Mouse (Mus musculus): ENCODE results near the gene Npdc1. TPM values are rescaled to one million over a fixed set of nuclear protein-coding genes. Genes with fewer than 3 reads are reported as not detected.
A peak's percentile ranks its signal among the peaks of the same experiment; 100 is the strongest.

Npdc1 gene
- polyA plus RNA-seq, 1 experiment from 2014 or later: 52.5 TPM

DNA sequence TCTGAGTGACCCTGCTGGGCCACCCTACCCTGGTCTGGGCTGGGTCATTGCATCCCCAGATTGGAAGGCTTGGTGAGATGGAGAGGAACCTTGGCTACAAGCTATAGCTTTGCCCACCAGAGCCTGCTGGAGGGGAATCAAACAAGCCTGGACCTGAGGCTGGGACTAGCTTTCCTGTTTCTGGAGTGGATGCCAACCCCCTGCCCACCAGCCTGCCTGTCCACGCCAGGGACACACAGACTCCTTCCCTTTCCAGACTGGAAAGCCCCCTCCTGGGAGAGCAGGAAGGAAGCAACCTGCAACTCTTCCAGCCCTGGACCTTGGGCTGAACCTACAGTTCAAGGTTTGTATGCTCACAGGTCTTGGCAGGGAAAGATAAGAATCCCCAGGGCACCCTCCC is 24.5 kb downstream of the Npdc1 start:
- H3K27ac ChIP-seq: no peak overlapping the region

DNA sequence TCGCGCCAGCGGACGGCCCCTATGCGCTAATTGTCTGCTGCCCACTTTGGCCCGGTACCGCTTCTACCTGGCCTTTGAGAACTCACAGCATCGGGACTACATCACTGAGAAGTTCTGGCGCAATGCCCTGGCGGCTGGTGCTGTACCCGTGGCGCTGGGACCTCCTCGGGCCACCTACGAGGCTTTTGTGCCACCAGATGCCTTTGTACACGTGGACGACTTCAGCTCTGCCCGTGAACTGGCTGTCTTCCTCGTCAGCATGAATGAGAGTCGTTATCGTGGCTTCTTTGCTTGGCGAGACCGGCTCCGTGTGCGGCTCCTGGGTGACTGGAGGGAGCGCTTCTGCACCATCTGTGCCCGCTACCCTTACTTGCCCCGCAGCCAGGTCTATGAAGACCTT is 26.3 kb downstream of the Npdc1 start:
- 60% methylated on average over 27 of the region's 27 CpGs for WGBS
- Histone ChIP-seq H3K4me2 (no peak overlapping the region), H3K27me3 (peaks cover 33% of the 10 kb centered on the region), H3K4me3 (replicated peaks) (no peak overlapping the region), H3K36me3 (no peaks in the 10 kb centered on the region), H3K9ac (no peak overlapping the region), H3K9me3 (replicated peaks) (no peaks in the 10 kb centered on the region), H3K27ac (no peak overlapping the region), H3K4me1 (peaks cover 24% of the 10 kb centered on the region)
- no peak for ATAC-seq (replicated peaks; ENCODE audit: low FRiP score)

More for the DNA sequence above, 24.5 kb downstream of the Npdc1 start:
- no peak for ATAC-seq (replicated peaks; ENCODE audit: low FRiP score)
- Histone ChIP-seq H3K9me3 (replicated peaks) (no peaks in the 10 kb centered on the region), H3K27me3 (peaks cover 25% of the 10 kb centered on the region), H3K9ac (no peak overlapping the region), H3K36me3 (no peaks in the 10 kb centered on the region), H3K4me1 (peaks cover 8% of the 10 kb centered on the region; the same call in 1 of the 2 replicates), H3K4me3 (replicated peaks) (no peak overlapping the region), H3K4me2 (no peak overlapping the region)
- 69% methylated on average over 1 of the region's 1 CpGs for WGBS

DNA sequence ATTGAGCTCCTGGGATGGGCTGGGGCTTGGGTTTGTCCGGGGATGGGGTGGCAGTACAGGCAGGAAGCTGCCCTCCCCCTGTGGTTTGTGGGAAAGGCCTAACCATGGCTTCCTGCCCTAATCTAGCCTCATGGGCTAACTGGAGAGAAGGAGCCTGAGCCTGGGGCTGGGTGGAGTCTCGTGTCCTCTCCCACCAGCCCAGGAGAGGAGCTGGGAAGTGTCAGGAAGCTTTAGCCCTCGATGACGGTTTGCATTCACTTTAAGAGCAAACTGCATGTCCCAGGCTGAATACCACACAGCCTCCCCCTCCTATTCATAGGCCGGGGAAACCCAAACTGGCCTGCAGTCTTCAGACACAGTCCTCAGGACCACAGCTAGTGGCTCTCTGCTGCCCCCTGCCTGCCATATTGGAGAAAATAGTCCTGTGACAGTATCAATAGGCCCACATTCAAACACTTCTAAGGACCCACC is 27.6 kb downstream of the Npdc1 start:
- no peak for ATAC-seq (replicated peaks; ENCODE audit: low FRiP score)
- Histone ChIP-seq H3K27ac (no peak overlapping the region), H3K4me2 (no peak overlapping the region), H3K9ac (no peak overlapping the region), H3K36me3 (no peaks in the 10 kb centered on the region), H3K9me3 (replicated peaks) (no peaks in the 10 kb centered on the region), H3K27me3 (peaks cover 33% of the 10 kb centered on the region), H3K4me1 (peaks cover 37% of the 10 kb centered on the region), H3K4me3 (replicated peaks) (no peak overlapping the region)
- 32% methylated on average over 5 of the region's 5 CpGs for WGBS

DNA sequence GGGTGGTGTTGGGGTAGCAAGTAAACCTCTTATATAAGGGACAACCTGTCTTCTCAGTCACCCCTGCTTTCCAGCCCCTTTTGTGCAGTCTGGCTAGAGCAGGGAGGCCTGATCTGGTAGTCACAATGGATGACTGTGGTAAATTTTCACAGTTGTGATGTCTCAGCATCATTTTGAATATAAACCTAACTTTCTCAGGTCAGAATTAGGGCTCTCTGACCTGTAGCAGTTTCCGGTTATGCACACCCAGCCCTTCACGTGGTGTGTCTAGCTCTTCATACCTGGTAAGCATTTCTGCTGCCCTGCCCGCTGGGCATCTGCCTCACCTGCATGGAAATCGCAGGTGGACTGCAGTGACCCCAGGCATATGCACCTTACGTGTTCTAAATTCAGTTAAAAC is 28.1 kb downstream of the Npdc1 start:
- Histone ChIP-seq H3K27me3 (peaks cover 33% of the 10 kb centered on the region), H3K9me3 (replicated peaks) (no peaks in the 10 kb centered on the region), H3K4me3 (replicated peaks) (no peak overlapping the region), H3K9ac (no peak overlapping the region), H3K27ac (no peak overlapping the region), H3K4me2 (no peak overlapping the region), H3K36me3 (no peaks in the 10 kb centered on the region), H3K4me1 (peaks cover 39% of the 10 kb centered on the region)
- WGBS: 94% methylated on average over 5 of the region's 5 CpGs
- no peak for ATAC-seq (replicated peaks; ENCODE audit: low FRiP score)

DNA sequence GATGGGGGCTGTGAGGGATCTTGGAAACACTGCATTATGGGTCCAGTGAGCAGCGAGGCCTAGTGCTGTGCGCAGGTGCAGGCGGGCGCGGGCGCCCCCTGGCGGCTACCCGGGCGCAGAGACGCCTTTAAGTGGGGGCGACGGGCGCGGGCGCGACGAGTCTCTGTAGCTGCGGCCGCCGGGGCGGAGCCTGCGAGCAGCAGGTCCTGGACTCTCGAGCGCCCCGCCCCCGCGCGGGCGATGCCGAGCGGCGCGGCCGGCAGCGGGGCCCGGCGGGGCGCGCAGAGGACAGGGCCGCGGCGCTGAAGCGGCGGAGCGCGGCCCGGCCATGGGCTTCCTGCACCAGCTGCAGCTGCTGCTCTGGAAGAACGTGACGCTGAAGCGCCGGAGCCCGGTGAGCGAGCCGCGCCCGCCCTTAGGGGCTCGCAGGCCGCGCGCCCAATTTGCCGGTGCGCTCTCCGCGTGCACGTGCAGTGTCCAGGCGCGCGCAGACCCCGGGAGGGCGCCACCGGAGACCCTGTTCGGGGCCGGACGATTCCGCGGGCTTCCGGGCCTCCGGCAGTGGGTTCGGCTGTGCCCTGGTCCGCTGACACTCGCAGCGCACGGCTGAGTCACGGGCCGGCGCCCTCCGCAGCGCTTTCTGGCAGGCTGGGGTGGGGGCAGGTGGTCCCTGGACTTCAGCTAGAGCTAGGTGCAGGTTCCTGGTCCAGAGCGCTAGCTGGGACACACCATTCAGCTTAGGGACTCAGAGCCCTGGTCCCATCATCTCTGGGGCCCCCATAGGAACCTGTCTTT is 29.5 kb downstream of the Npdc1 start, which contains the start of gene Abca2:
Gene Abca2 (plus strand): TSS at position 262 of the 795 bp plus-strand sequence.
- no peaks in the 10 kb centered on the region for H3K9me3 ChIP-seq (replicated peaks)
- H3K36me3 ChIP-seq: peaks cover 6% of the 10 kb centered on the region; the same call in 1 of the 2 replicates
- peak; percentile 75 for ATAC-seq (replicated peaks; ENCODE audit: low FRiP score)
- under 1% methylated on average over 88 of the region's 89 CpGs for WGBS
- peaks cover 31% of the 10 kb centered on the region for H3K4me1 ChIP-seq
- peak within 1 kb of the TSS; percentile 70 for H3K27ac ChIP-seq
- peak within 1 kb of the TSS; percentile 75 for H3K4me3 ChIP-seq (replicated peaks)
- H3K9ac ChIP-seq: peak within 1 kb of the TSS; percentile 74
- peak within 1 kb of the TSS; percentile 93 for H3K4me2 ChIP-seq
- H3K27me3 ChIP-seq: peaks cover 32% of the 10 kb centered on the region

DNA sequence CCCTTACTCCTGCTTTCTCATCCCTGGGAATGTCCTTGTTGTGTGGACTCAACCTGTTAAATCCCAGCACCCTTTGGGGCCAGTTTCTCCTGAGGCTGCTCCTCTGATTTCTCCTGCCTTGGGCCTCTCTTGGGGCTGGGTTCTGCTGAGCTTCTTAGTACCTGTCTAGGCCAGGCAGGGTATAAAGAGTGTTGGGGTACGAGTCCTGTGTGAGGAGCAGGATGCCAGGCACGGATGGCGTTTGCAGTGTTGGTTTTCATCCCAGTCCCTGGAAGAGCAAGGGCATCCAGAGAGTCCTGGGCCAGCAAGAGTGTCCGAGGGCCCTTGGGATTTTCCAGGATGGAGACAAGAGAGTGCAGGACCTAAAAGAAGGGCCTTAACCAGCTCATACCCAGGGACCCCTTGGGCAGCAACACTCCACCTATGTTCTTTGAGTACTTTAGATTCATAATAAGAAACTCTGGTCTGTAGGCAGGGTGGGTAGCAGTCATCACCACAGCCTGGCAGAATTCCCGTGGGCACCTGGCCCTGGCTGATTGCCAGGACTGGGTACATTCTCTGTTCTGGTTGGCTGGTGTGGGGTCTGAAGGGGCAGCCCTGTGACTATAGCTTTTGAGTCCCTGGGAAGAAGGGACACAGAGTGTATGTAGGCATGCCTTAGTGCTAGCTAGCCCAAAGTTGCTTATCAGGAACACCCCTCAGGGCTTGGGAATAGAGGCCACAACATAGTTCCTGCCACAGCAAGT is 30.5 kb downstream of the Npdc1 start:
- 69% methylated on average over 5 of the region's 5 CpGs for WGBS
- Histone ChIP-seq H3K9ac (no peak overlapping the region), H3K27ac (no peak overlapping the region), H3K4me2 (peak overlapping the region; percentile 93), H3K27me3 (peaks cover 28% of the 10 kb centered on the region), H3K9me3 (replicated peaks) (no peaks in the 10 kb centered on the region), H3K4me1 (peaks cover 31% of the 10 kb centered on the region), H3K4me3 (replicated peaks) (peak overlapping the region; percentile 75), H3K36me3 (peaks cover 7% of the 10 kb centered on the region; the same call in 1 of the 2 replicates)
- ATAC-seq (replicated peaks; ENCODE audit: low FRiP score): no peak

DNA sequence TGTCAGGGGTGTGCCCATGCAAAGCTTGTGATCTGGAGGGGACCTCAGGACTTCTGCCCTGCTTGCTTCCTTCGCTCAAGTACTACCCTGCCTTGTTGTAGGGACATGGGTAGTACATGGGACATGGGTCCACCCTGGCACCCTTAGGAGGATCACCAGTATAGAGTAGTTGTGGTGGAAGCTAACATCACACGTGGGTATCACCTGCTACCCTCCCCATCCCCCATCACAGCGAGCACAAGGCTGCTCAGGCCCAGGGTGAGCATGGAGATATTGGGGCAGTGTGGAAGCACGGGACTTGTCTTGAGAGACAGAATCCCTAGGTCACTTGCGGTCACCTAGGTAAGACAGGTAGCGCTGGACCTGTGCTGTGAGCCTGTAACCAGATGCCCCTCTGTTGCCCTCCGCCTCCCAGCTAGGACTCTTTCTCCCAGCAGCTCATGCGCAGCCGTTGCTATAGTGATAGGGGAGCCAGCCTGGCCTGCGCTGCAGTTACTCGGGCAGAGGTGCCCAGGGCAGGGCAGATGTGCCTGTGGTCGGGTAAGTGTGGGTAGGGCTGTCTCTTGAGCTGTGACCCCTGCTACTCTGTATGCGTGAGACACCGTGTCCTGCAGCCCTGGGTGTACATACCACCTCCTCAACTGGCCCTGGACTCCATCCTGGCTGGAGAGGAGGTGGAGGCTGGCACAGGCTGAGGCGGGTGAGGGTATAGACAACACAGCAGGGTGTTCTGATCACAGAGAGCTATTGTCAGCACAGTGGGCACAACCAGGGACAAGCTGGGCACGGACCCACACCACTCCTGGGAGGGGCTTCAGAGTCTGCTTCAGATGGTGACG is 31.5 kb downstream of the Npdc1 start:
- peak overlapping the region; percentile 14; the same call in 1 of the 2 replicates for H3K4me3 ChIP-seq (replicated peaks)
- H3K9ac ChIP-seq: peak overlapping the region; percentile 10; the same call in 1 of the 2 replicates
- 46% methylated on average over 17 of the region's 17 CpGs for WGBS
- H3K36me3 ChIP-seq: peaks cover 16% of the 10 kb centered on the region; the same call in 1 of the 2 replicates
- peaks cover 18% of the 10 kb centered on the region for H3K27me3 ChIP-seq
- peaks cover 31% of the 10 kb centered on the region for H3K4me1 ChIP-seq
- H3K27ac ChIP-seq: 0 out of 2 replicates have a peak overlapping the region, but pooled peaks have one; percentile 27
- H3K9me3 ChIP-seq (replicated peaks): no peaks in the 10 kb centered on the region
- peak; percentile 60 for ATAC-seq (replicated peaks; ENCODE audit: low FRiP score)
- H3K4me2 ChIP-seq: peak overlapping the region; percentile 93

DNA sequence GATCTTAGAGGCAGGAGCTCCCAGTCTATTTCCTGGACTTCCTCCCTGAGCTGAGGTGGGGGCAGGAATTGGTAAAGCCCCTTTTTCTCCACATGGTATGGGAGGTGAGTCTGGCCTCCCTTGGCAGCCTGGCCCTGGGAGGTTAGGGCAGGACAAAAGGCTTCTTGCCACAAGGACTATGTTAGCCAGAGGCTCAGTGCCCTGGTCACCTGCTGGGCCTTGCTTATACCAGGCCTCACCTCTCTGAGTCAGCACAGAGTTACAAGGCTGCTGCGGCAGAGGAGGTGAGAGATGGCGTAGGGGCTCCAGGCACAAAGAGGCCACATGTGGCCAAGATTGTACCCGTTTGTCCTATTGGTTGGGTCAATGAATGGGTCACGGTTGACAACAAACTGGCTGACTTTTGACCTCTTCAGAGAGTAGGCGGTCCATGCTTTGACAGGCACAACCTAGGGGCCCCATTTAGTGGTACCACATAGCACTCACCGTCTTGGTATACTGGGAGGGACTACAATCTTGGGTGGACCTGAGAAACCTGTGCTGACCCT is 32.2 kb downstream of the Npdc1 start:
- Histone ChIP-seq H3K36me3 (peaks cover 21% of the 10 kb centered on the region), H3K4me1 (peaks cover 31% of the 10 kb centered on the region), H3K4me2 (peak overlapping the region; percentile 93), H3K27ac (0 out of 2 replicates have a peak overlapping the region, but pooled peaks have one; percentile 27), H3K4me3 (replicated peaks) (no peak overlapping the region), H3K9ac (no peak overlapping the region), H3K27me3 (peaks cover 11% of the 10 kb centered on the region), H3K9me3 (replicated peaks) (no peaks in the 10 kb centered on the region)
- 67% methylated on average over 6 of the region's 6 CpGs for WGBS
- ATAC-seq (replicated peaks; ENCODE audit: low FRiP score): no peak

DNA sequence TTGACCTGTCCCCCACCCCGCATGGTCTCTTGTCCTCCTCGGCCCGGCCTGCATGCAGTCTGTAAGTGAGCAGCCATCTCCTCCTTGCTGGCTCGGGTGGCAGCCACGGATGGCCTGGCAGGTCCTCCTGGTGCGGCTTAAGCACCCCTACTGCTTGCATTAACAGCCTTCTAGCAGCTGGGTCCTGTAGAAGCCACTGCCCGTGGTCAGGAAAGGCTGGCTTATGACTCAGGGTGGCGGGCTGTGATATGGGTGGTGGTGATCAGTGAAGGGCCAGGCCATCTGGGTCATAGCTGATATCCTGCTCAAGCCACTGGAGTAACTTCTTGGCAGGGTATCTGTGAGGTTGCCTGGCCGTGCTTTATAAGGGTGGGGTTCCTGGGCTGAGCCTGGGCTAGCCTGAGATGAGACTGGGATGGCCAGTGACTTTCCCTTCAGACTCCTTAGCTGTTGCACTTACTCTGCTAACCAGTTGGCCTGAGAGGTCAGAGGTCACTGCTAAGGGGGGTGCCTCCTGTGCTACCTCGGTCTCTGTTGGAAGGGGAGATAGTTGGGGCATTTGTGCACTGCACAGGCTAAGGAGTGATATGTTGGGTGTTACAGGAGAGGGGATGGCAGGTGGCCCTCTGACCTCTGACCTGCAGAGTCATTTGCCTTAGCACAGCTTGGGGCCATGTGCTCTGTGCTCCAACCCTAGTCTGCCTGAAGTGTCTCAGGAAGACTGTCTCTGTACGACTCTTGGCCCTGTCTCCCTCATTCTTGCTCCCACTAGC is 33.4 kb downstream of the Npdc1 start:
- H3K4me2 ChIP-seq: no peak overlapping the region
- ATAC-seq (replicated peaks; ENCODE audit: low FRiP score): no peak
- H3K4me1 ChIP-seq: peaks cover 31% of the 10 kb centered on the region
- 80% methylated on average over 11 of the region's 11 CpGs for WGBS
- H3K36me3 ChIP-seq: peaks cover 32% of the 10 kb centered on the region
- H3K4me3 ChIP-seq (replicated peaks): no peak overlapping the region
- H3K27me3 ChIP-seq: peaks cover 8% of the 10 kb centered on the region
- H3K9ac ChIP-seq: no peak overlapping the region
- H3K9me3 ChIP-seq (replicated peaks): no peaks in the 10 kb centered on the region
- no peak overlapping the region for H3K27ac ChIP-seq

DNA sequence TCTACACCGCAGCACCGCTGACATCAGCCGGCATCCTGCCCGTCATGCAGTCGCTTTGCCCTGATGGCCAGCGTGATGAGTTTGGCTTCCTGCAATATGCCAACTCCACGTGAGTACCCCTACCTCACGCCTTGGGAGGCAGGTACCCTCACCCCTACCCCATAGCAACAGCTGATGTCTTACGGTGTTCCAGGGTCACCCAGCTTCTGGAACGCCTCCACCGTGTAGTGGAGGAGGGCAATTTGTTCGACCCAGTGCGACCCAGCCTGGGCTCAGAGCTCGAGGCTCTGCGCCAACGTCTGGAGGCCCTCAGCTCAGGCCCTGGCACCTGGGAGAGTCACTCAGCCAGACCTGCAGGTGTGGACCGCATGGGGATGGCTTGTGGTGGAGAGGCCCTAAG is 34.0 kb downstream of the Npdc1 start:
- Histone ChIP-seq H3K9ac (no peak overlapping the region), H3K4me3 (replicated peaks) (no peak overlapping the region), H3K27ac (no peak overlapping the region), H3K9me3 (replicated peaks) (no peaks in the 10 kb centered on the region), H3K27me3 (peaks cover 8% of the 10 kb centered on the region), H3K4me2 (no peak overlapping the region), H3K36me3 (peaks cover 38% of the 10 kb centered on the region), H3K4me1 (peaks cover 31% of the 10 kb centered on the region)
- WGBS: 86% methylated on average over 17 of the region's 17 CpGs
- ATAC-seq (replicated peaks; ENCODE audit: low FRiP score): no peak

DNA sequence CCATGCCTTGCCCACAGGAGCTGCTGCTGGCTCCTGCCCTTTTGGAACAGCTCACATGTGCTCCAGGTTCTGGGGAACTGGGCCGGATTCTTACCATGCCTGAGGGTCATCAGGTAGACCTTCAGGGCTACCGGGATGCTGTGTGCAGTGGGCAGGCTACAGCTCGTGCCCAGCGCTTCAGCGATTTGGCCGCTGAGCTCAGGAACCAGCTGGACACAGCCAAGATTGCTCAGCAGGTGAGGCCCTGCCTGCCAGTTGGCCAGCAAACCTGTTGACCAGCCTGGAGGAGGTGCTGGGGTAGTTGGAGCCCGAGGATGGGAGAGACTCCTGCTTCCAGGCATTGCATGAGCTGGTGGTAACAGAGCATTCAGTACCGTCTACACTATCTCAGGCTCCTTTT is 35.1 kb downstream of the Npdc1 start:
- ATAC-seq (replicated peaks; ENCODE audit: low FRiP score): no peak
- H3K9me3 ChIP-seq (replicated peaks): no peaks in the 10 kb centered on the region
- H3K4me2 ChIP-seq: no peak overlapping the region
- no peak overlapping the region for H3K9ac ChIP-seq
- WGBS: 87% methylated on average over 8 of the region's 8 CpGs
- peaks cover 27% of the 10 kb centered on the region for H3K4me1 ChIP-seq
- H3K27ac ChIP-seq: no peak overlapping the region
- peaks cover 8% of the 10 kb centered on the region for H3K27me3 ChIP-seq
- peaks cover 50% of the 10 kb centered on the region for H3K36me3 ChIP-seq
- H3K4me3 ChIP-seq (replicated peaks): no peak overlapping the region

All from kidney, embryonic 15.5 days (tissue).